Mouse (Mus musculus) bone marrow, adult 2 months (tissue): ENCODE results near the gene Nhp2. TPM values are rescaled to one million over a fixed set of nuclear protein-coding genes. Genes with fewer than 3 reads are reported as not detected.

Experiments used
- H3K27ac ChIP-seq: fragments of 200-500 bp; 2 replicates; pipeline ENCODE4 v1.5.1; 2012; ENCODE audit warnings: low read depth, mild to moderate bottlenecking, control low read depth, inconsistent platforms, low read length; ENCODE audit not compliant: control insufficient read depth, poor library complexity, insufficient read depth
- H3K4me1 ChIP-seq: fragments of 200-500 bp; 2 replicates; pipeline ENCODE4 v1.6.1; 2011; ENCODE audit warnings: low read length; ENCODE audit not compliant: control insufficient read depth, insufficient read depth
- H3K4me3 ChIP-seq: fragments of 200-500 bp; replicated peaks from 2 replicates; pipeline ENCODE3; 2011; ENCODE audit warnings: mild to moderate bottlenecking, low read depth, low read length, control low read depth; ENCODE audit not compliant: control insufficient read depth
- CTCF ChIP-seq: fragments of 200-500 bp; IDR thresholded peaks from 2 replicates; pipeline ENCODE4 v1.5.1; 2011; ENCODE audit warnings: low read length, control low read depth; ENCODE audit not compliant: control insufficient read depth, insufficient read depth
- POLR2A ChIP-seq: fragments of 200-500 bp; IDR thresholded peaks from 2 replicates; pipeline ENCODE4 v1.6.1; 2011; ENCODE audit warnings: low read depth, mild to moderate bottlenecking, control low read depth, low read length, borderline replicate concordance; ENCODE audit not compliant: control insufficient read depth
- WGBS: fragments of 180-500 bp; shearing (Covaris S2); methylation state at CpG from one replicate; pipeline ENCODE4 v1.1.7; 2018; 5-methylcytosine and 5-hydroxymethylcytosine counted together
- polyA plus RNA-seq: library from polyadenylated mRNA; stranded (reverse); fragments of >200 nt; gene quantifications from 2 replicates; pipeline ENCODE4 v1.2.4, GENCODE M21; 2011; ENCODE audit warnings: low replicate concordance; ENCODE audit not compliant: missing spikeins, insufficient read depth, insufficient read length

Nhp2 gene
- polyA plus RNA-seq, 1 experiment, result 118 TPM

DNA sequence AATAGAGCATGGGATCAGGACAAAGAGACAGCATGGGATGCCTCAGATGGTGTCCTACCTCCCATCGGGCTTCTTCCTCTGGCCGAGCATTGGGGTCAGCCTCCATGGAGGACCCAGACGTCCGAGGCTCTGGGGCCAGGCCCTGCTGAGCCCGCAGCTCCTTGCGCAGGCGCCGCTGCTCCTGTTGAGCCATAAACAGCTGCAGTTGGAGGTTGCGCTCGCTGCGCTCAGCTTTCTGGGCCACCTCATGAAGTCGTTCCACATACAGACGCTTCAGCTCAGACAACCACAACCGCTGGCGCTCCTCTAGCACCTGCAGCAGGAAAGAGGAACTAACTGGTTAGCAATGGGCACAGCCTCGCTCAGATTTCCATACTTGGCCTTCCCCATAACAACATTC lies 24.7 kb downstream of the Nhp2 start:
- 2% methylated on average over 16 of the region's 16 CpGs for WGBS
- H3K4me1 ChIP-seq, result peaks cover 7% of the 10 kb centered on the region
- H3K27ac ChIP-seq, result peak overlapping the region; percentile 94
- TF ChIP-seq POLR2A (0 out of 2 replicates have a peak, but pooled peaks have one; percentile 11), CTCF (no peak)
- H3K4me3 ChIP-seq, result peak overlapping the region; percentile 48

- H3K4me3 ChIP-seq, result no peak overlapping the region
- WGBS, result 78% methylated on average over 13 of the region's 13 CpGs
- no peak overlapping the region; the same call in 1 of the 2 replicates for H3K27ac ChIP-seq
- H3K4me1 ChIP-seq, result peaks cover 7% of the 10 kb centered on the region
- TF ChIP-seq POLR2A (peak; percentile 5; the same call in 1 of the 2 replicates), CTCF (no peak)
Measured at GRCm38 (mm10) chr11:51645293-51645692, 25.8 kb downstream of the Nhp2 start.

- 71% methylated on average over 7 of the region's 7 CpGs for WGBS
- H3K4me1 ChIP-seq, result peaks cover 7% of the 10 kb centered on the region
- peak overlapping the region; percentile 57 for H3K27ac ChIP-seq
- no peak for TF ChIP-seq CTCF
- no peak for TF ChIP-seq POLR2A
- no peak overlapping the region for H3K4me3 ChIP-seq
Measured at GRCm38 (mm10) chr11:51646245-51646644, 26.7 kb downstream of the Nhp2 start.

GRCm38 (mm10) chr11:51646751-51647667 lies 27.5 kb downstream of the Nhp2 start:
- Histone ChIP-seq H3K4me3 (no peak overlapping the region), H3K27ac (peak overlapping the region; percentile 57), H3K4me1 (peaks cover 7% of the 10 kb centered on the region)
- WGBS, result 42% methylated on average over 15 of the region's 15 CpGs
- TF ChIP-seq CTCF, result no peak
- TF ChIP-seq POLR2A, result no peak

GRCm38 (mm10) chr11:51648566-51648965 lies 29.0 kb downstream of the Nhp2 start:
- Histone ChIP-seq H3K27ac (no peak overlapping the region), H3K4me1 (peaks cover 7% of the 10 kb centered on the region), H3K4me3 (no peak overlapping the region)
- TF ChIP-seq CTCF, result no peak
- no peak for TF ChIP-seq POLR2A
- WGBS, result 71% methylated on average over 3 of the region's 3 CpGs

- peaks cover 6% of the 10 kb centered on the region for H3K4me1 ChIP-seq
- no peak overlapping the region for H3K27ac ChIP-seq
- WGBS, result 46% methylated on average over 11 of the region's 11 CpGs
- TF ChIP-seq POLR2A (no peak), CTCF (no peak)
- H3K4me3 ChIP-seq, result no peak overlapping the region
Measured at GRCm38 (mm10) chr11:51649111-51649888, 29.8 kb downstream of the Nhp2 start.

GRCm38 (mm10) chr11:51649889-51650199 lies 30.3 kb downstream of the Nhp2 start:
- Histone ChIP-seq H3K27ac (no peak overlapping the region), H3K4me3 (peak overlapping the region; percentile 81), H3K4me1 (peaks cover 4% of the 10 kb centered on the region; the same call in 1 of the 2 replicates)
- 0% methylated on average over 7 of the region's 7 CpGs for WGBS
- TF ChIP-seq POLR2A, result no peak
- TF ChIP-seq CTCF, result no peak

DNA sequence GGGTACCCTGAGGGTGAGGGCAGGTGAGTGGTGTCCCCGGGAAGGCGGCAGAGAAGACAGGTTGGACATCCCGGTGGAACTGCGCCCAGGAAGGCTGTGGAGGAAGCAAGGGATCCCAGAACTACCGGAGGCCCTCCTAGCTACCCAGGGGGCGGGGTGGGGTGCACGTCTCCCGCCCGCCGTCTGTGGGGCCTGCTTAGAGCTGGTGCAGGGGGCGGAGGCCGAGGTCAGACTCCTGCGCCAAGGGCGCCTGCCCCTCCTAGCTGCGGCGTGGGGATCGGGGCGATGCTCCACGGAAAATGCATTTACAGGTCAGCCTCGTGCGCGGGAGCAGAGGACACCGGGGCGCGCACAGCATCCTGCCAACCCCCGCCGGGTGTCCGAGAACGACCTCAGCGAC lies 30.7 kb downstream of the Nhp2 start:
- WGBS, result under 1% methylated on average over 30 of the region's 30 CpGs
- peak overlapping the region; percentile 81 for H3K4me3 ChIP-seq
- H3K4me1 ChIP-seq, result peaks cover 4% of the 10 kb centered on the region; the same call in 1 of the 2 replicates
- TF ChIP-seq POLR2A (no peak), CTCF (no peak)
- peak overlapping the region; percentile 37; the same call in 1 of the 2 replicates for H3K27ac ChIP-seq
